ENCODE assay signal across 8 mouse cellular contexts in the genomic region with DNA sequence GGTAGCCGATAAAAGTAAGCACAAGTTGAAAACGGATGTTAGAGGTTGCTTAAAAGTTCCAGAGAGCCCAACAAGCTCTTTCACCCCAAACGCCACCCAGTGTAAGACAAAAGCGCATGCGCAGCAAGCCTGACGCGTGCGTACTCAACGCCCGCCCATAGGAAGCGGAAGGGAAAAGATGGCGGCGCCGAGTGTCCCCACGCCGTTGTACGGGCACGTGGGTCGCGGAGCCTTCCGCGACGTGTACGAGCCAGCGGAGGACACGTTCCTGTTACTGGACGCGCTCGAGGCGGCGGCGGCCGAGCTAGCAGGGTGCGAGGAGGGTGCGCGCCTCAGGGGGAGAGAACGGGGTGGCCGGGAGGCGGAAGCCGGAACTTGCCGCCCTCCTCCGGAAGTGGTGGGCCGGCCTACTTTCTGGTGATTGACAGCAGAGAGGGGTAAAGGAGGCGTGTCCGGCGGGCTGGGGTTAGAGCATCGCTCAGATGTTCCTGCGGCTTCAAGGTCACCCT. TPM values are rescaled to one million over a fixed set of nuclear protein-coding genes. Genes with fewer than 3 reads are reported as not detected.
DNase-seq lines count a peak whose midpoint lies in the region; ATAC-seq and TF ChIP-seq lines count a peak whose summit lies in the region.

Gene N6amt1, plus strand, starts transcription at position 111 of the 509 bp plus-strand sequence.

- intact Hi-C loops in heart, postnatal 25 days (cut with DNase I): no loop called here

- ATAC-seq in forebrain, embryonic 15.5 days (replicated peaks): peak; percentile 100
- peak; percentile 94 for ATAC-seq in neutrophil, adult 5-6 weeks (ENCODE audit: extremely low read depth, insufficient number of reproducible peaks, low FRiP score, poor library complexity, severe bottlenecking)

- H3K4me2 ChIP-seq in forebrain, embryonic 15.5 days (replicated peaks): peak within 1 kb of the TSS; percentile 51

- peak; percentile 97 for DNase-seq in ES-CJ7 (ENCODE audit: low read depth, low spot score)
- peak; percentile 90 for DNase-seq in cerebellum, adult 11 months
- peak; percentile 89 for DNase-seq in heart, postnatal 25 days (ENCODE audit: low spot score)
- peak; percentile 92 to 95 for DNase-seq in layer of hippocampus, adult 18-20 months (ENCODE audit: low spot score in 2 of 2)
- peak; percentile 95 for DNase-seq in lung, adult 2 months
- peak; percentile 86 to 92 for DNase-seq in thymus, adult 18-20 months

- no peaks in the 10 kb centered on the region for H3K9me3 ChIP-seq in forebrain, embryonic 15.5 days

- no peaks in the 10 kb centered on the region for H3K27me3 ChIP-seq in forebrain, embryonic 15.5 days

- peaks cover 10% of the 10 kb centered on the region for H3K36me3 ChIP-seq in forebrain, embryonic 15.5 days

- H3K4me3 ChIP-seq in forebrain, embryonic 15.5 days: peak within 1 kb of the TSS; percentile 77
- H3K4me3 ChIP-seq in lung, adult 2 months (replicated peaks; ENCODE audit: extremely low read depth, low read depth, low read length): peak within 1 kb of the TSS; percentile 100

- H3K9ac ChIP-seq in forebrain, embryonic 15.5 days (replicated peaks): peak within 1 kb of the TSS; percentile 74

- no peak for TF ChIP-seq CTCF in lung, adult 2 months (IDR thresholded peaks at IDR 0.05; ENCODE audit: insufficient read depth, low read length)

- peak; percentile 58; the same call in 1 of the 2 replicates for TF ChIP-seq POLR2A in lung, adult 2 months (IDR thresholded peaks at IDR 0.05; ENCODE audit: borderline replicate concordance, extremely low read depth, low read depth, low read length)

- under 1% methylated on average over 44 of the region's 48 CpGs for WGBS in forebrain, embryonic 15.5 days
- under 1% methylated on average over 48 of the region's 48 CpGs for WGBS in lung, adult 2 months

- peak within 1 kb of the TSS; percentile 93 for H3K27ac ChIP-seq in forebrain, embryonic 15.5 days (replicated peaks)

- no peaks in the 10 kb centered on the region for H3K4me1 ChIP-seq in forebrain, embryonic 15.5 days
- H3K4me1 ChIP-seq in lung, adult 2 months (ENCODE audit: control insufficient read depth, insufficient read depth, low read length): no peaks in the 10 kb centered on the region

RNA-seq across cellular contexts. Expression of gene N6amt1, which starts in this region (rescaled TPM):
- 16.2 and 16.3 TPM in 2 replicates for polyA plus RNA-seq in forebrain, embryonic 15.5 days (2015; fragmentation: Nextera tagmentation; extraction: Ambion mirVana)
- 10 to 100 TPM; 16.0 to 17.2 TPM for total RNA-seq in heart, postnatal 25 days (2021)
- total RNA-seq in layer of hippocampus, adult 18-20 months (2021): 10 to 100 TPM; 17.2 to 20.3 TPM
- 6.2 and 6.7 TPM in 2 replicates for polyA plus RNA-seq in lung, adult 2 months (2012; rRNA removed)
- 6.6 and 7.7 TPM in 2 replicates for total RNA-seq in neutrophil, adult 5-6 weeks (2017)

Comparison
In these comparisons a context has a peak if more than half of its experiments do, and no peak if none do; other contexts are left out.
1. Peak in every context shown above with its lines: DNase-seq, ATAC-seq, H3K4me3 ChIP-seq and H3K27ac ChIP-seq.